Mouse (Mus musculus): ENCODE results near the gene Cd2.

Cd2 gene

GRCm38 (mm10) chr3:101228868-101229550 is 58.7 kb downstream of the Cd2 start:
- no peak for DNase-seq (ENCODE audit: low spot score in 2 of 2)

GRCm38 (mm10) chr3:101228066-101228465 is 59.7 kb downstream of the Cd2 start:
- DNase-seq (ENCODE audit: low spot score in 2 of 2), result no peak

Data from frontal cortex, postnatal 14 days (tissue).